Mouse (Mus musculus): Measurements from ENCODE around the gene St6galnac3. TPM values are rescaled to one million over a fixed set of nuclear protein-coding genes. Genes with fewer than 3 reads are reported as not detected.

The St6galnac3 gene
- polyA plus RNA-seq, 1 experiment from 2014 or later: 8.5 TPM

DNA sequence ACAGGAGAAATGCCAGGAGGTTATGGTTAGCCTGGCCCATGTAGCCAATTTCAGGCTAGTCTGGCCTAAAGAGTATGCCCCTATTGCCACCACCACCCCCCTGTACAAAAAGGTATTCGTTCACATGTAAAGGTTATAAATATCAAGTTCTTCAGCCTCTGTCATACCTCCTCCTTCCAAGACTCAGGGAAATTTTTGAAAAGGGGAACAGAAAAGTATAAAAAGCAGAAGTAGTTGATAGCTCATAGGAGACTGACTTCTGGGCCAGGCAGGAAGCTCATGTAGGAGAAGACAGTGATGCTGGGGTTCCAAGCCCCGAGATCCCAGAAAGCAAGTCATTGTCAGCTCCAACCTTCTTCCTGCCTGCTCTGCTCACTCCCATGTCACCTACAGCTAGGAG, 158.9 kb downstream of the St6galnac3 start:
- no peak for TF ChIP-seq CTCF (IDR thresholded peaks at IDR 0.05; ENCODE audit: low read depth)

DNA sequence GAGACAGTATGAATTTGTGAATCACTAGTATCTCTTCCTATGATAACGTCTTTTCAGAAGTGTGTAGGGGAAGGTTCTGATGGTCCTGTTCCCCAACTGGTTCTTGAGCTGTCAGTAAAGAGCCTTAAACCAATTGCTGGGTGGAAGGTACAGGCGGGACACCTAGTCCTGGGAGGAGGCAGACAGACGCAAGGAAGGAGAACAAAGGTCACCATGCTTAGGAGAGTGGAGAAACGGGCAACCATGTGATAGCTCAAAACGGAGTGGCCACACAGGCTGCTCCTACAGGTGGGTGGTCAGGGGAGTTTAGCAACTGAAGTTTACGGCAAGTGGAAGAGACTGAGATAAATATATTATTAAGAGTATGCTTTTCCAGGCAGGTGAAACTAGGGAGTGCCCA, 164.1 kb downstream of the St6galnac3 start:
- no peak overlapping the region for H3K4me3 ChIP-seq (ENCODE audit: low read depth, low read length)
- TF ChIP-seq CTCF (IDR thresholded peaks at IDR 0.05; ENCODE audit: low read depth): no peak
- H3K9ac ChIP-seq (ENCODE audit: low read depth, low read length): no peak overlapping the region
- no peak overlapping the region for H3K4me2 ChIP-seq (replicated peaks; ENCODE audit: low read depth)
- H3K36me3 ChIP-seq (ENCODE audit: control insufficient read depth, insufficient read depth): no peaks in the 10 kb centered on the region
- WGBS: 43% methylated on average over 6 of the region's 6 CpGs
- no peak overlapping the region for H3K27ac ChIP-seq (ENCODE audit: low read depth, low read length)
- no peaks in the 10 kb centered on the region for H3K4me1 ChIP-seq (replicated peaks; ENCODE audit: control insufficient read depth, insufficient read depth, low read length)
- no peaks in the 10 kb centered on the region for H3K27me3 ChIP-seq (replicated peaks; ENCODE audit: control insufficient read depth, insufficient read depth, low read length)
- ATAC-seq: peak; percentile 43; the same call in 1 of the 2 replicates
- no peaks in the 10 kb centered on the region for H3K9me3 ChIP-seq (ENCODE audit: control insufficient read depth)

More for the DNA sequence above, 158.9 kb downstream of the St6galnac3 start:
- Histone ChIP-seq H3K36me3 (ENCODE audit: control insufficient read depth, insufficient read depth) (no peaks in the 10 kb centered on the region), H3K9ac (ENCODE audit: low read depth, low read length) (no peak overlapping the region), H3K4me2 (replicated peaks; ENCODE audit: low read depth) (no peak overlapping the region), H3K4me3 (ENCODE audit: low read depth, low read length) (no peak overlapping the region), H3K9me3 (ENCODE audit: control insufficient read depth) (no peaks in the 10 kb centered on the region), H3K27ac (ENCODE audit: low read depth, low read length) (no peak overlapping the region), H3K27me3 (replicated peaks; ENCODE audit: control insufficient read depth, insufficient read depth, low read length) (no peaks in the 10 kb centered on the region), H3K4me1 (replicated peaks; ENCODE audit: control insufficient read depth, insufficient read depth, low read length) (no peaks in the 10 kb centered on the region)
- ATAC-seq: no peak
- 89% methylated on average over 2 of the region's 2 CpGs for WGBS

- TF ChIP-seq CTCF (IDR thresholded peaks at IDR 0.05; ENCODE audit: low read depth): no peak
- no peaks in the 10 kb centered on the region for H3K4me1 ChIP-seq (replicated peaks; ENCODE audit: control insufficient read depth, insufficient read depth, low read length)
- H3K9me3 ChIP-seq (ENCODE audit: control insufficient read depth): no peaks in the 10 kb centered on the region
- no peak overlapping the region for H3K27ac ChIP-seq (ENCODE audit: low read depth, low read length)
- 90% methylated on average over 8 of the region's 8 CpGs for WGBS
- H3K4me2 ChIP-seq (replicated peaks; ENCODE audit: low read depth): no peak overlapping the region
- no peak overlapping the region for H3K4me3 ChIP-seq (ENCODE audit: low read depth, low read length)
- ATAC-seq: no peak
- H3K9ac ChIP-seq (ENCODE audit: low read depth, low read length): no peak overlapping the region
- H3K27me3 ChIP-seq (replicated peaks; ENCODE audit: control insufficient read depth, insufficient read depth, low read length): no peaks in the 10 kb centered on the region
- no peaks in the 10 kb centered on the region for H3K36me3 ChIP-seq (ENCODE audit: control insufficient read depth, insufficient read depth)
These were observed 165.4 kb downstream of the St6galnac3 start for GRCm38 (mm10) chr3:153559586-153559985.

- Histone ChIP-seq H3K27ac (ENCODE audit: low read depth, low read length) (no peak overlapping the region), H3K4me3 (ENCODE audit: low read depth, low read length) (no peak overlapping the region), H3K9me3 (ENCODE audit: control insufficient read depth) (no peaks in the 10 kb centered on the region), H3K4me2 (replicated peaks; ENCODE audit: low read depth) (no peak overlapping the region), H3K27me3 (replicated peaks; ENCODE audit: control insufficient read depth, insufficient read depth, low read length) (no peaks in the 10 kb centered on the region), H3K9ac (ENCODE audit: low read depth, low read length) (no peak overlapping the region), H3K4me1 (replicated peaks; ENCODE audit: control insufficient read depth, insufficient read depth, low read length) (no peaks in the 10 kb centered on the region), H3K36me3 (ENCODE audit: control insufficient read depth, insufficient read depth) (no peaks in the 10 kb centered on the region)
- no peak for TF ChIP-seq CTCF (IDR thresholded peaks at IDR 0.05; ENCODE audit: low read depth)
- WGBS: 69% methylated on average over 11 of the region's 11 CpGs
- no peak for ATAC-seq
These were observed 168.4 kb downstream of the St6galnac3 start for GRCm38 (mm10) chr3:153556621-153557020.

- Histone ChIP-seq H3K4me3 (ENCODE audit: low read depth, low read length) (no peak overlapping the region), H3K9ac (ENCODE audit: low read depth, low read length) (no peak overlapping the region), H3K27ac (ENCODE audit: low read depth, low read length) (no peak overlapping the region), H3K4me2 (replicated peaks; ENCODE audit: low read depth) (no peak overlapping the region), H3K36me3 (ENCODE audit: control insufficient read depth, insufficient read depth) (no peaks in the 10 kb centered on the region), H3K9me3 (ENCODE audit: control insufficient read depth) (no peaks in the 10 kb centered on the region), H3K4me1 (replicated peaks; ENCODE audit: control insufficient read depth, insufficient read depth, low read length) (no peaks in the 10 kb centered on the region), H3K27me3 (replicated peaks; ENCODE audit: control insufficient read depth, insufficient read depth, low read length) (no peaks in the 10 kb centered on the region)
- TF ChIP-seq CTCF (IDR thresholded peaks at IDR 0.05; ENCODE audit: low read depth): no peak
- 95% methylated on average over 3 of the region's 3 CpGs for WGBS
- ATAC-seq: peak; percentile 16; the same call in 1 of the 2 replicates
These were observed 171.3 kb downstream of the St6galnac3 start for GRCm38 (mm10) chr3:153553712-153554111.

DNA sequence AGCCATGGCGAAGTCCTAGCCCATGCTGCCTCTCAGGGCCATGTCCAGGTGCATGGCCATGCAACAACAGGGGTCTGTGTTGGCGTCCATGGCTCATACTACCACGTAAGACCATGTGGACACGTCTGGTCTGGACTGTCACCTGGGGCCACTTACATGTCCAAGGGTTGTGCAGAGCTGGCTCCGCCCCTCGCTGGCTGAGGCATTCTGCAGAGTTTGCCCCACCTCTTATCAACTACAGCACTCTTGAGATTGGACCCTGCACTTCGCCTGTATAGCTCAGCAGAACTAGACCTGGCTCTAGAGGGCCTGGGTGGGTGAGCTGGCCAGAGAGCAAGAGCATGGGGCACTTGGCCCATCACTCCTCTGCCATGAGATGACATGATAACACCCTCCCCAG, 171.7 kb downstream of the St6galnac3 start:
- no peak overlapping the region for H3K9ac ChIP-seq (ENCODE audit: low read depth, low read length)
- no peak overlapping the region for H3K27ac ChIP-seq (ENCODE audit: low read depth, low read length)
- TF ChIP-seq CTCF (IDR thresholded peaks at IDR 0.05; ENCODE audit: low read depth): no peak
- no peaks in the 10 kb centered on the region for H3K27me3 ChIP-seq (replicated peaks; ENCODE audit: control insufficient read depth, insufficient read depth, low read length)
- ATAC-seq: peak; percentile 88
- H3K36me3 ChIP-seq (ENCODE audit: control insufficient read depth, insufficient read depth): no peaks in the 10 kb centered on the region
- no peak overlapping the region for H3K4me2 ChIP-seq (replicated peaks; ENCODE audit: low read depth)
- no peaks in the 10 kb centered on the region for H3K4me1 ChIP-seq (replicated peaks; ENCODE audit: control insufficient read depth, insufficient read depth, low read length)
- WGBS: 79% methylated on average over 7 of the region's 7 CpGs
- H3K4me3 ChIP-seq (ENCODE audit: low read depth, low read length): no peak overlapping the region
- H3K9me3 ChIP-seq (ENCODE audit: control insufficient read depth): no peaks in the 10 kb centered on the region

Measured in intestine, postnatal 0 days (tissue).